Mouse (Mus musculus) midbrain, postnatal 0 days (tissue): Measurements from ENCODE around the gene Tmem94. TPM values are rescaled to one million over a fixed set of nuclear protein-coding genes. Genes with fewer than 3 reads are reported as not detected.

Experiments used
- ATAC-seq: fragments of 200-750 bp; cut with Nextera tagmentation; 2 replicates; pipeline ENCODE4 v1.8.0; 2017; ENCODE audit warnings: moderate number of reproducible peaks, mild to moderate bottlenecking, moderate TSS enrichment, moderate library complexity; ENCODE audit not compliant: low FRiP score
- DNase-seq: peaks from one replicate; pipeline ENCODE4 v3.0.0-alpha.2; 2015; ENCODE audit warnings: low spot score
- H3K27ac ChIP-seq: fragments of 300-500 bp; sonication (generic); 2 replicates; pipeline ENCODE4 v1.5.1; 2014; ENCODE audit warnings: low read depth, mild to moderate bottlenecking, low read length, mixed read lengths
- H3K27me3 ChIP-seq: fragments of 300-500 bp; sonication (generic); 2 replicates; pipeline ENCODE4 v1.6.1; 2014; ENCODE audit warnings: low read length, control low read depth, mixed read lengths; ENCODE audit not compliant: insufficient read depth
- H3K36me3 ChIP-seq: fragments of 300-500 bp; sonication (generic); 2 replicates; pipeline ENCODE4 v1.6.1; 2014; ENCODE audit warnings: low read length, control low read depth, mixed read lengths; ENCODE audit not compliant: insufficient read depth
- H3K4me1 ChIP-seq: fragments of 300-500 bp; sonication (generic); 2 replicates; pipeline ENCODE4 v1.6.1; 2014; ENCODE audit warnings: mild to moderate bottlenecking, control low read depth, antibody characterized with exemption, low read length, mixed read lengths; ENCODE audit not compliant: insufficient read depth
- H3K4me2 ChIP-seq: fragments of 300-500 bp; sonication (generic); 2 replicates; pipeline ENCODE4 v1.6.1; 2014; ENCODE audit warnings: low read depth, mild to moderate bottlenecking, low read length, mixed read lengths; ENCODE audit not compliant: poor library complexity, severe bottlenecking
- H3K4me3 ChIP-seq: fragments of 300-500 bp; sonication (generic); 2 replicates; pipeline ENCODE4 v1.5.1; 2014; ENCODE audit warnings: low read depth, mild to moderate bottlenecking, low read length, moderate library complexity
- H3K9ac ChIP-seq: fragments of 300-500 bp; sonication (generic); replicated peaks from 2 replicates; pipeline ENCODE4 v1.6.1; 2014; ENCODE audit warnings: mild to moderate bottlenecking, low read length, moderate library complexity, mixed read lengths; ENCODE audit not compliant: poor library complexity, severe bottlenecking
- H3K9me3 ChIP-seq: fragments of 300-500 bp; sonication (generic); 2 replicates; pipeline ENCODE4 v1.6.1; 2016; ENCODE audit warnings: low read length, control low read depth
- CTCF ChIP-seq: IDR thresholded peaks from 2 replicates; pipeline ENCODE4 v1.5.1; 2016; ENCODE audit warnings: antibody characterized with exemption, mild to moderate bottlenecking
- WGBS: fragments of 180-500 bp; shearing (Covaris S2); extraction: QIAGEN DNeasy Blood & Tissue Kit; methylation state at CpG from one replicate; pipeline ENCODE4 v1.1.7; 2014; 5-methylcytosine and 5-hydroxymethylcytosine counted together
- polyA plus RNA-seq: library from polyadenylated mRNA; unstranded; fragments of >200 nt; fragmentation: Nextera tagmentation; extraction: Ambion mirVana; gene quantifications from 2 replicates; pipeline ENCODE4 v1.2.1, GENCODE M21; 2015
- total RNA-seq: library from RNA; depleted of rRNA; stranded (reverse); fragments of >200 nt; gene quantifications from 2 replicates; pipeline ENCODE4 v1.2.3, GENCODE M21; 2014

Tmem94 gene
- total and polyA plus RNA-seq, 2 experiments from 2014 or later: 15.9 to 32.7 TPM

DNA sequence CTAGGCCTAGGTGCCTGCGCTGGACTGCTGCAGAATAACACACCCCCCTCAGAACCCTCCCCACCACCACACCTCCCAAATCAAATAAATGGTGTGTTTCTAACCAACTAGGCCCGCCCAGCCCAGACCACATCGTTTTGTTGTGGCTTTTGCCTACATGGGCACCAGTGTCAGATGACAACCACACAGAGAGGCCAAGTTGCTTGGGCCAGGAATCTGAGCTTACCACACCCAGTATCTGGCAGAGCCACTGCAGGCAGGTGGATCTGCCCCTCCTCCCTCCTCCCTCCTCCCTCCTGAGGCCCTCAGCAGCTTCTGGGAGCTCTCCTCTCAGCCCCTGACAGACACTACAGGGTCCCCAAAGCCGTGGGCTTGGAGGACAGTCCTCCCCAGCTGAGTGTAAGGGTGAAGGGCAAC lies 73.7 kb downstream of the Tmem94 start:
- TF ChIP-seq CTCF: no peak
- Histone ChIP-seq H3K4me1 (no peaks in the 10 kb centered on the region), H3K36me3 (no peaks in the 10 kb centered on the region), H3K9me3 (no peaks in the 10 kb centered on the region), H3K4me2 (no peak overlapping the region), H3K27ac (no peak overlapping the region), H3K9ac (no peak overlapping the region), H3K27me3 (no peaks in the 10 kb centered on the region), H3K4me3 (no peak overlapping the region)
- WGBS: 52% methylated on average over 4 of the region's 4 CpGs
- DNase-seq (no peak), ATAC-seq (no peak)

DNA sequence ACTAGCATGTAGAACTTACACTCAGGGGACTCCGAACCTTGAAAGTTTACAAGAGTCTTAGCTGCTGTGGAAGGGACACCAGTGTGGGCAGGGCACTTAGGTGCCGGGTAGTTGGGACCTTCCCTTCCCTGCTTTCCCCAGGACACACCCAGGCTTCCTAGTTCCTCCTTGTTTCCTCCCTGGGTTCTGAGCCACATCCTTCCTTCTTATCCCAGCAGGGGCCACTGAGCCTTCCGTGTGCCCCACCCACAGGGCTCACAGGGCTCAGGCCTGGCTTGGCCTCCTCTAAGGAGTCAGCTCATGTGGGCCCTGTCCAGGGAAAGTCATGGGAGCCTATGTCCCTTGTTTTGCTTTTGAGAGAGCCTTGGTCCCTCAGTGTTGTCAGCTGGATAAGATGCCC lies 74.5 kb downstream of the Tmem94 start:
- Histone ChIP-seq H3K9me3 (no peaks in the 10 kb centered on the region), H3K9ac (no peak overlapping the region), H3K36me3 (no peaks in the 10 kb centered on the region), H3K27me3 (no peaks in the 10 kb centered on the region), H3K4me1 (no peaks in the 10 kb centered on the region), H3K27ac (no peak overlapping the region), H3K4me3 (no peak overlapping the region), H3K4me2 (no peak overlapping the region)
- WGBS: 45% methylated on average over 3 of the region's 3 CpGs
- ATAC-seq: no peak
- TF ChIP-seq CTCF: no peak
- no peak for DNase-seq

DNA sequence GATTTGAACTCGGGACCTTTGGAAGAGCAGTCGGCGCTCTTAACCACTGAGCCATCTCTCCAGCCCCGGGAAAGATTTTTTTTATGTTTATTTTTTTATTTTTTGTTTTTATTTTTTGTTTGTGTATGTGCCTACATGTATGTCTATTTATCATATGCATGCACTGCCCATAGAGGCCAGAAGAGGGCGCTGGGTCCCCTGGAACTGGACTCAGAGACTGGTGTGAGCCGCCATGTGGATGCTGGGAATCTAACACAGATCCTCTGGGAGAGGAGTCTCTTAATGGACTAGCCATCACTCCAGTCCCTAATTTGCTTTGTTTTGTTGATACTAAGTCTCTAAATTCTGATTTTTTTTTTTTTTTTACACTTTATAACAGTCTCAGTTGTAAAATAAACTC lies 75.8 kb downstream of the Tmem94 start:
- H3K4me2 ChIP-seq: no peak overlapping the region
- 88% methylated on average over 6 of the region's 6 CpGs for WGBS
- H3K36me3 ChIP-seq: no peaks in the 10 kb centered on the region
- H3K27me3 ChIP-seq: no peaks in the 10 kb centered on the region
- no peaks in the 10 kb centered on the region for H3K4me1 ChIP-seq
- no peaks in the 10 kb centered on the region for H3K9me3 ChIP-seq
- H3K9ac ChIP-seq: no peak overlapping the region
- ATAC-seq: no peak
- no peak for DNase-seq
- peak; percentile 35 for TF ChIP-seq CTCF
- no peak overlapping the region for H3K27ac ChIP-seq
- no peak overlapping the region for H3K4me3 ChIP-seq

DNA sequence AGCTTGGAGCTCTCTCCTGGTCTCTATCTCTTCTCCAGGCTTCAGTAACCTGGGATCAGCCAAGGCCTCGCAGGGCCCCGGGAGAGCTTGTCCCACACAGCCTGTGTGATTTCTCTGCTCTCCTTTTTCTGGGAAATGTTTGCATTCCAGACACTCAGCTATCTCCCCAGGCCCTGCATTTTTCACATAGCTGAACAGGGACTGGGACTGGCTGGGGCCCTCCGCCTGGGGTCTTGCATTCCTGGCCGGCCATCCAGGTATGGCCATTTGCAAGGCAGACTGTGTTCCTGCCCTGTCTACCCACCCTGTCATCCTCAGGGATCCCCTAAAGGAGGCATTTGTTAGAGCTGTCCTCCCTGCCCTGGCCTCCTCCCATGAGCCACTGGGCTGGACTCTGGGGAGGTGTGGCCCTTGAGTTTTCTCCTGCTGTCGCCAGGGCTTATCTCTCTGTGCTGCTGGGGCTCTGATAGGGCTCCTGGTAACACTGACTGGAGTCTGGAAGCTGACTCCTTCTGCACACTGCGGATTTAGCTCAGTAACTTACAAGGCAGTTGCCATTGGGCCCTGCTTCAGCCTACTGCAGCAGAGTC lies 76.8 kb downstream of the Tmem94 start:
- H3K27ac ChIP-seq: no peak overlapping the region
- no peaks in the 10 kb centered on the region for H3K9me3 ChIP-seq

DNA sequence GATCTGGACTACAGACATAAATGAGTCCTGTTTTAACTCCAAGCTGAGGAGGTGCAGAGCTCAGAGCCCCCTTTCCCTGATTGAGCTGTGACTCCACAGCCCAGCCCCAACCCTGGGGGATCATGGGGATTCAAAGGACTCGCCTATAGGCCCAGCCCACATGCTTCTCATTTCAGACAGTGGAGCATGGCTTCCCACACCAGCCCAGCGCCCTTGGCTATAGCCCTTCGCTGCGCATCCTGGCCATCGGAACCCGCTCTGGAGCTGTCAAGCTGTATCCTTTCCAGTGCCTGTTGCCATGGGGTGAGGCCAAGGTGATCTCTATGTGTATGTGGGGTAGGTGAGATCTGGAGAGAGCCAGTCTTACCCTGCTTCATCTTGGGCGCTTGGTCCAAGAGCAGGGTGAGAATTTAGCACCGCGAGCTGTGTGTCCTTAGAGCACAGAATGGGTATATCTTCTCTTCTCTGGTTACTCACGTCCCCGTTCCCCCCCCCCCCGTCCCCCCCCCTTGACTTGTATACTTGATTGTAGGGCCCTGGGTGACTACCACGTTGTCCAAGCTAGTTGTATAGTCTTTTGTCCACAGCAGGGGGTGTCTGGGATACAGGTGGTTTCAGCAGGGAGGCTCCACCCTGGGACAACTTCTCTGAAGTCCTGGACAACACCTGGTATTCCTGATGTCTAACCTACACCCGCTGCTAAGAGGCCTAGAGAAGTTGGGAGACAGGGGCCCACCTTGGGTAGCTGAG lies 78.1 kb downstream of the Tmem94 start:
- Histone ChIP-seq H3K36me3 (no peaks in the 10 kb centered on the region), H3K9ac (no peak overlapping the region), H3K9me3 (no peaks in the 10 kb centered on the region), H3K4me3 (no peak overlapping the region), H3K27ac (no peak overlapping the region), H3K4me1 (no peaks in the 10 kb centered on the region), H3K4me2 (no peak overlapping the region), H3K27me3 (no peaks in the 10 kb centered on the region)
- ATAC-seq (no peak), DNase-seq (no peak)
- no peak for TF ChIP-seq CTCF
- WGBS: 84% methylated on average over 12 of the region's 14 CpGs

More for the DNA sequence above, 76.8 kb downstream of the Tmem94 start:
- Histone ChIP-seq H3K4me2 (no peak overlapping the region), H3K27me3 (no peaks in the 10 kb centered on the region), H3K9ac (no peak overlapping the region), H3K36me3 (no peaks in the 10 kb centered on the region), H3K4me3 (no peak overlapping the region), H3K4me1 (no peaks in the 10 kb centered on the region)
- TF ChIP-seq CTCF: no peak
- WGBS: 29% methylated on average over 6 of the region's 6 CpGs
- DNase-seq (no peak), ATAC-seq (no peak)

DNA sequence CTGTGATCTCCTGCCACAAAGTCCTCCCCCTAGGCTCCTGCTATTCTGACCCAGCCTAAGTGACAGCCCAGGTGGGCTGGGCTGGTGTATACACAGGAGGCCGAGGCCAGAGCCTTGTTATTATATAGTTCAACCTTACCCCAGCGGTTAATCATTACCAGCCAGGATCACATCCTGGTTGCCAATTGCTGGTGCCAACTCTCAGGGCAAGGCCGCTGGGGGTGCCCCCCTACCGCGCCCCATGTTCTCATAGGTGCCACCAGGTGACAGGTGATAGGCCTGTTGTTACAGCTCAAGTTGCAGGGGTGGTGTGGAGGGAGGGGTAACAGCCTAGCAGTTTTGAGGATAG lies 78.6 kb downstream of the Tmem94 start:
- Histone ChIP-seq H3K27ac (no peak overlapping the region), H3K4me3 (no peak overlapping the region), H3K4me2 (no peak overlapping the region), H3K4me1 (no peaks in the 10 kb centered on the region), H3K27me3 (no peaks in the 10 kb centered on the region), H3K9me3 (no peaks in the 10 kb centered on the region), H3K9ac (no peak overlapping the region), H3K36me3 (no peaks in the 10 kb centered on the region)
- ATAC-seq (no peak), DNase-seq (no peak)
- TF ChIP-seq CTCF: no peak
- WGBS: 96% methylated on average over 5 of the region's 5 CpGs
